Mouse (Mus musculus): ENCODE measurements at regions not wholly inside any gene's neighbourhood (a gene's known extent, or its start where the extent isn't known, plus 50 kb on each side); places are given as distances from the start of the nearest gene placed in this dataset.

DNA sequence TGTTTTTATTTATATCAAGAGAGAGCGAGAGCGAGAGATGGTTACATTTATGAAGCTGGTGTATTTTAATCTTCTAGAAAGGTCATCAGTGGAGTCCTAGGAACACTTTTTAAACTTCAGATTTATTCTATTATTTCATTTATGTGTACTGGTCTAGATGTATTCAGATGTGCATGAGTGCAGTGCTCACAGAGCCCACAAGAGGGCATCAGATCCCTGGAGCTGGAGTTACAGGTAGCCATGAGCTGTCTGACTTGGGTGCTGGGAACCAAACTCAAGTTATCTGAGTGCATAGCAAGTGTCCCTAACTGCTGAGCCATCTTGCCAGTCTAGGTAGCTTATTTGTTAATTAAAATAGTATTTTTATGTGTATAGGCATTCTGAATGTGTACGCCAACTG is 249.7 kb downstream of the Tgfb2 start:
- DNase-seq (ENCODE audit: extremely low spot score in 1 of 2, low spot score in 2 of 2): no peak
- intact Hi-C loops (cut with DNase I): no loop called here

DNA sequence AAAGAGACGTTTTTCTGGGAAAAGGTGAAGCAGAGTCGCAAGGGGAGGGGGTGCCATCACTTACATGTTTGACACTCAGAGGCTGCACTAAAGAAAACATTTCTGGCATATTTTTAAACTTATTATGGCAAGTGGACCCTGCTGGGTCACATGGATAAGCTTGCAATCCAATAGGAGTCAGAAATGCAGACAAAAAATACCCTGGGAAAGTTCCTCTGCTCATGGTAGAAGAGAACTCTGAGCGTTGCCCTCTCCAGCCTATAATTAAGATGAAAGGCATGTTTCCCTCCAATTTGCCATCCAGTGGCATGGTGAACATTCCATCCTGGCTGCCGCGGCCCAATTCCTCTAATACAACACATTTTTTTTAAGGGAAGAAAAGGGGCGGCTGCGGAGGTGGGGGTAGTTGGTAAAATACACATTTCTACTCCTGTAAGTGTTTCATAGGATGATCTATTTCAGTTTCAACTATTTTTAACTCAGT is 250.6 kb downstream of the Tgfb2 start:
- intact Hi-C loops (cut with DNase I): no loop called here
- DNase-seq (ENCODE audit: extremely low spot score in 1 of 2, low spot score in 2 of 2): no peak

DNA sequence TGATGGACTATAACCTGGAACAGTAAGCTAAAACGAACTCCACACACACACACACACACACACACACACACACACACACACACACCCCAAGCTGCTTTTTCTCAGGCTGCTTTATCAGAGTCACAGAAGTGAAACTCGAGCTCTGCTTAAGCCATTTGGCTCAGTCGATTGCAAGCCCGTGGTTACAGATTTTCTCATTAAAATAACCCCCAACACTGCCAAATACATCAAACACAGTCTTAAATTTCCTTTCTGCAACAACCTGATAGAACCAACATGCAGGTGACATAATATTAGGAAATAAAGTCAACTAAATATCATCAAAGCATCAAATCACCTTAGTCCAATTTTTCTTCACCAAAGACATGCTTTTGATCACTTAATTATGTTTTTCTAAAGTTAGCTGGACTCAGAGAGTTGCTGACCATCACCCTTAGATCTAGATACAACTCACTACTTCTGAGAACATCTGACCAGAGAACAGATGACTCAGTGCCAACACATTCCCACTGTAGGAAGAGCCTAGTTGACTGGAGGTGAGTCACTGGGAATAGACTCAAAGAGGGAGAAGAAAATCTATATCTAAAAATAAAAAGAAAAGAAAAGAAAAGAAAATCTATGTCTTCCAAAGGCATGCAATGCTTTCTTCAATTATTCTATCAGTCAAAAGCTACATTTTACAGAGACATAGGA is 251.2 kb downstream of the Tgfb2 start:
- intact Hi-C loops (cut with DNase I): no loop called here
- no peak for DNase-seq (ENCODE audit: extremely low spot score in 1 of 2, low spot score in 2 of 2)

DNA sequence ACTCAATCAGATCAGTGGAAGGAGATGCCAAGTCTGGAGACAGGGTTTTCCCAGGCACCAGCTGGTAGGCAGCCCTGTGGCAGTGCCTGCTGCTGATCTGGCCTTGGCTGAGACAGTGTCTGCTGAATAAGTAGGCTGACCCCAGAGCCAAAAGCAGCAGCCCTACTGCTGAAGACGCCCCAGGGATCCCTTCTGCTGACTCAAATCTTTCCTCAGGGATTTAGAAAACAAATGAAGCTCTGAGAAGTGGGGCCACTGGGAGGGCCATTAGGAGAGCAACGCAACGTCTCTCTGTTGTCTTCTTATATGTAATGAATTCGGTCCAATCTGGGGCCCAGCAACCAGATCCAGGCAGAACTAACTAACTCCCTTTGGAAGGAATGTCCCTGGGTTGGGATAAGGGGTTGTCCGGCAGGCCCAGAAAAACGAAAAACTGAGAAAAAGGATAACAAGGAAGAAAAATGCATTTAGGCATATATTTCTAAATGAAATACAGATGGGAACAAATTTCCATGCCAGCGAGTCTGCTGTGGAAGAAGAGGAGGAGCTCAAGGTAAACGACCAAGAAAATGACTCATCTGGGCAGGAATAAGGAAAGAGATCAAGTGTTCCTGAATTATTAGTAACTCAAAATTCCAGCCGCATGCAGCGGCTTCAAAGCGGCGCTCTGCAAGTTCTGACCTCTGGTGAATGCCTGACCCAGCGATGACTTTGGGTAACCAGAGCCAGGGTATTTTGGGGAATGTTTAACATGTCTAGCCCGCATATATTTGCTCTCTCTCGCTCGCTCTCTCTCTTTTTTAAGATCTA is 256.7 kb downstream of the Tgfb2 start:
- intact Hi-C loops (cut with DNase I): no loop called here
- DNase-seq (ENCODE audit: extremely low spot score in 1 of 2, low spot score in 2 of 2): no peak

DNA sequence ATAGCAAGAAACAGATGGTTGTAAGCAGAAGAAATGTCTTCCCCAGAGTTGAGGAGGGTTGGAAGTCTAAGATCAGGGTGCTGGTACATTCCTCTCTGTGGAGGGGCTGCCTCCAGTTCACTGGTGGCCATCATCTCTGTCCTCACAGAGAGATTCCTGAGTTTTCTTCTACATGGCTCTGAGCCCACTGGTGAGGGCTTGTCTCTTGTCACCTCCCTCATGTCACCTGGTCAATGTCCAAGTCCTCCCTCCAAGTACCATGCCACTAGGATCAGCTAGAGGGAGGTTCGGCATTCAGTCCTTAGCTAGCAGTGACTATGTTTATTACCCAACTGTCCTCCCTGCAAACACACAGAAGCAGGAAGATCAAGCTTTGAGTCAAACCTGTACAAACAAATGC is 258.3 kb downstream of the Tgfb2 start:
- no peak for DNase-seq (ENCODE audit: extremely low spot score in 1 of 2, low spot score in 2 of 2)
- intact Hi-C loops (cut with DNase I): no loop called here

DNA sequence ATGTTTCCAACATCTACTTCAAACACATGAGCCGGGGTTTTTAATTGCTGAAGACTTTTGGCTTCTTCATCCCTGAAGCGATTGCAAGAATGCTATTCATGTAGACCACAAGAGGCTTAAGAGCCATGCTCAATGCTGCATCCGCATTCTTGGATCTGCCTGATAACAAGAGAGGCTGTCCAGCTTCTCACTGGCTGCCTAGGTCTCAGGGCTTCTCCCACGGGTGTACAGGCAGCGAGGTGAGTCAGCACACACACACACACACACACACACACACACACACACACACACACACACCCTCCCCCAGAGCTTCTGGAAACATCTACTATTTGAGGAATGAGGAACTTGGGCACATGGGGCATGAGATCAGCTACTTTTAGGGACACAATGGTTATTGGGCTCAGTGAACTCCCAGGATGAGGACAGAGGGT is 261.1 kb downstream of the Tgfb2 start:
- DNase-seq (ENCODE audit: extremely low spot score in 1 of 2, low spot score in 2 of 2): no peak

DNA sequence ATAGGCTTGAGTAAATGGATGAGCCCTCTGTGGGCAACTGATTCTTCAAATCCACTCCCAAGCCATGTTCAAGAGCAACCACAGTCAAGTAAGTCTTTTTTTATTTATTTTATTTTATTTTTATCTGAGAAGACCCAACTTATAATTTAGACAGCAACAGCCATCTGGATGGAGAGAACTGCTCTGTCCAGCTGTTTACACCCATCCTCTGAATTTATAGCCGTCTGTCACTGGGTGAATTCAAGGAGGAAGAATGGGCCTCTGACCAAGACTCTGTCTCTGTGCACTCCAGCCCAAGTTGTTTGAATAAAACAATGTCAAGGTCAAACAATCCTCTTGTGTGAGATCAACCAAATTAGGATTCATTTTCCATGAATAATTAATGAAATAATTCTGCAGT is 263.6 kb downstream of the Tgfb2 start:
- DNase-seq (ENCODE audit: extremely low spot score in 1 of 2, low spot score in 2 of 2): no peak
- intact Hi-C loops (cut with DNase I): no loop called here

More for the DNA sequence above, 261.1 kb downstream of the Tgfb2 start:
- intact Hi-C loops (cut with DNase I): no loop called here

DNA sequence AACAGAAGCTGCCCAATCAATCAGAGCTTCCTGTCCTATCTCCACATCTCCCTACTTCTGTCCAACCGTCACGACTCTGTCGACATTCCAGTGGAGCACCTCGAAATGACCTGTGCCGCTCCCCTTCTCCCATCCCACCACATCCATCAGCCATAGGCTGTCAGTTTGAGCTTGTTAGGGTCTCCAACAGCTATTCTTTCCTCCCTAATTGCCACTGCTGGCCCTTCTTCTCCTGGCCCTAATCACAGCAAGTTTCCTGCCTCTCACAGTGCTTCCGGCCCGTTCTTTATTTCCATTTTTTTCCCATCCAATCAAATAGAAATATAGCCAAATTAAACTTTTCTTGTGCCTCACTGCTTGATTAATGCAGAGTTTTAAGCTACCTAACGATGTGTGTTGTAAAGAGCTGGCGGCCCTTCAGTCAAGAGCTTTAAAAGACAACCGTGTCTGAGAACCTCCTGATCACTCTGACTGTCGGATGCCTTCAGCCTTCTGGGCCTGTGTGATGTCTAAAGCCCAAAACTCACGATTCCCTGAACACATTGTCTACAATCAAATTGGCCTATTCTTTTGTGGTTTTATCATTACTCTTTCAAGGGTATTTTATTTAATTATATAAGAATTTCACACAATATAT is 270.3 kb downstream of the Tgfb2 start:
- no peak for DNase-seq (ENCODE audit: extremely low spot score in 1 of 2, low spot score in 2 of 2)
- intact Hi-C loops (cut with DNase I): no loop called here

DNA sequence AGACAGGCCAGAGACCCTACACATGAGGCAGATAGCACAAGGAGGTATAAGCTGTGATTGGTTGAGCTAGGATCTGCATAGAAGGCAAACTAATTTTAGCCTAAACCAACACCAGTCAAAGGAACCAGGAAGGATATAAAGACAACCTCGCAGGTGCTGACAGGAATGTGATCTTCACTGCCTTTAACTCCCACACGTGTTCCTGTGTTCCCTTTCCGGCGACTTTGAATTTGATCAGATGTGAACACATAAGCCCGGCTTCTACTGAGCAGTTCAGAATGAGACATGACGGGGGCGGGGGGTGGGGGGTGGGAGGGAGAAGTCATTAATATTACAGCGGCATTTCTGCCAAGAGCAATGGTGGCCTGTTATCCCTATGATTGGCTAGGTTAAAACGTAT is 271.0 kb downstream of the Tgfb2 start:
- DNase-seq (ENCODE audit: extremely low spot score in 1 of 2, low spot score in 2 of 2): no peak
- intact Hi-C loops (cut with DNase I): no loop called here

DNA sequence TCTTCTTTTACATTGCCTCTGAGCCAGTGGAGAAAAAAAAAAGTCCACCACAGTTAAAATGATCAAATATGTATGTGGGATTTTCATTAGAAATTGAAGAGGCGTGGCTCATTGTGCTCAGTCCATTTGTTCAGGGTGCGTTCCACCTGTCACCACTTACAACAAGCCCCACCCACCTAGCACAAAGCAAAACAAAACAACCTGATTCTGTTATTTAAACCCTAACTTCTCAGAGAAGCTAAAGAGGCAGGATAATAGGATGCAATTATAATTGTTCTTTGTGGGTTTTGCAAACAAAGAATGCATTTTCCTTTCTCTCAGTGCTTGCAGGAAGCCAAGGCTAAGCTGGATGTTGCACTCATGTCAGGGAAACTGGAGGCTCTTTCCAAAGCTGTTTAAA is 271.8 kb downstream of the Tgfb2 start:
- intact Hi-C loops (cut with DNase I): no loop called here
- DNase-seq (ENCODE audit: extremely low spot score in 1 of 2, low spot score in 2 of 2): no peak

DNA sequence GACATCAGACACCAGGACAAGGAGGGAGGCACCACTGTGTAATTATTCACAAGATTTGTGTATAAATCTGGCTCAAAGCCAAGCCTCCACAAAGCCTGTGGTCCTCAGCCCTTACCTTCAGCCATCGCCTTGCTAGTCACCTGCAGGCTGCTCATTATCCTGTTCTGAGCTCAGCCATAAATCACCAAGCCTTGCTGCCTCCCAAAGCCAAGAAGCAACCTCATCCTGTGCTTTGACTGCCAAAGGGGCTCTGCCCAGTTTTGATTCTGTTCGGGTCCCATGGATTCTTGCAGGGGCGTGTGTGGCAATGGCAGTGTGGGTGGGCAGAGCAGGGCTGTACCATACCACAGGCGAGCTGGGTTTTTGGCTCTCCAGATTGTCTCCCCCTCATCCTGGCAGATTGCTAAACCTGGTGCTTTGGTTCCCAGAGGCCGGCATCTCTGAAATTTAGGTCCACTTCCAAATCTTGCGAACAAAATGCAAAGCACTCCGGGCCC is 272.6 kb downstream of the Tgfb2 start:
- intact Hi-C loops (cut with DNase I): no loop called here
- DNase-seq (ENCODE audit: extremely low spot score in 1 of 2, low spot score in 2 of 2): peak in 1 of 2 experiments; percentile 25

DNA sequence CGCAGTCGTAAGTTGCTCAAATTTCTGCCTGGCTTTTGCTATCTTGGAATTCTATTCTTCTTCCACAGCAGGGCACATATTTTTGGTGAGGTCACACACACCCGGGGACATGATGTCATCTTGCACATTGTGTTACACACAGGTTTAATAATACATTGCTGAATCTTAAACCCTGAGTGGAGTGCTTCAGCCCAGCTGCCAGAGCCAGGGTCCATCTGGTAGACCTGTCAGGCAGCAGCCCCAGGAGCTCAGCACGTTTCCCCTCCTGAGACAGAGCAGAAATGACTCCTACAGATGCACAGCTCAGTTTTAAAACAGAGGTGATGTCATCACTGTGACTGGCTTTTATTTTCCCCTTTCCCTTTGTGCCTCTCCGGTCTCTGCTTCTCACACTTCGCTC is 280.4 kb downstream of the Tgfb2 start:
- intact Hi-C loops (cut with DNase I): no loop called here

DNA sequence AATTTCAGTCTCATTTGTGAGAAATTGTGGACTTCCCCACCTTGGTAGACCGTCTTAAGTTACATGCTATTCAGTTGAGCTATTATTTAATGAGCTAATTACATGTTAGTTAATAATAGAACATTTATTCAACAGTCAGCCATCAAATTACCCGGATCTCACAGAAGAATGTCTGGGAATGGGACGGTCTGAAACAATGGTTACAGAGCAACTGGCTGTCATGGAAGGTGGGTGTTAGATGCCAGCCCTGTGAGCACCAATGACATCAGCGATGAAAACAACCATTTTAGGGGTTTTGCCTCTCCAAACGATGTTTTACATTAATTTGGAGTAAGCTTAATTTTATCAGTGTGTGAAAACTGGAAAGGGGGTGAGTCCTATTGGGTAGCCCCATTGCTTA is 281.7 kb downstream of the Tgfb2 start:
- DNase-seq (ENCODE audit: extremely low spot score in 1 of 2, low spot score in 2 of 2): no peak
- intact Hi-C loops (cut with DNase I): no loop called here

More for the DNA sequence above, 280.4 kb downstream of the Tgfb2 start:
- DNase-seq (ENCODE audit: extremely low spot score in 1 of 2, low spot score in 2 of 2): no peak

DNA sequence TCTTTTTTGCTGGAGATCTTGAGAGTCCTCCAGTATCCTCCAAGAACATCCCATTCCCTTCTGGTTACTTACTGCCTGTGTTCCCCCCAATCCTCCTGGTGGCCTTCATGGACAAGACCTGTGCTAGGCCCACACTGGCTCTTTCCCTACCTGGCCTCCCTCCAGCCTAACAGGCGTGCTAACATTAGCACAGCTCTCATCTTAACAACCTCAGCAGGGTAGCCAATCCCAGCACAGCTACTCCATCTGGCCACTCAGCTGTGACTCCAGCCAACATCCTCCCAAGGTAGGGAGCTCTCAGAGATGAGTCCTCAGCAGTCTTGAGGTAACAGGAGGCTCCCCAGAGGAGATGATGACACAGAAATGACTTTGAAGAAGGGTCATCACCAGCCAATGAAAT is 288.7 kb downstream of the Tgfb2 start:
- intact Hi-C loops (cut with DNase I): no loop called here
- no peak for DNase-seq (ENCODE audit: extremely low spot score in 1 of 2, low spot score in 2 of 2)

DNA sequence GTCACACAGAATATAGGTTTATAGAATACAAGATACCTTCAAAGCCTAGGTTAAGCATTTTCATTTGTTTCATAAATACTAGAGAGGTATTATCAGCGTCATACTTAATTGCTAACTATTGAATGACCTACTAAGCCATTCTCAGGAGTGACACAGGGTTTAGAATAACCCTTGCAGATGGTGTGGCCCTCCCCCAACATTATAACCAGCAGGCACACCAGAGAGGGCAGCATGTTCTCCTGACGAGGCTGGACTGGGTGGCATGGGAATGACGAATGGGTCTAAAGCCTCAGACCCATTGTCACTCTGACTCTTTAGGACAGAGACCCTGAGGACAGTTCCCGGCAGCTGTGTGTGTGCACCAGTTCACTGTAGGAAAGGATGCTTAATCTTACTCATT is 290.5 kb downstream of the Tgfb2 start:
- intact Hi-C loops (cut with DNase I): no loop called here
- DNase-seq (ENCODE audit: extremely low spot score in 1 of 2, low spot score in 2 of 2): no peak

DNA sequence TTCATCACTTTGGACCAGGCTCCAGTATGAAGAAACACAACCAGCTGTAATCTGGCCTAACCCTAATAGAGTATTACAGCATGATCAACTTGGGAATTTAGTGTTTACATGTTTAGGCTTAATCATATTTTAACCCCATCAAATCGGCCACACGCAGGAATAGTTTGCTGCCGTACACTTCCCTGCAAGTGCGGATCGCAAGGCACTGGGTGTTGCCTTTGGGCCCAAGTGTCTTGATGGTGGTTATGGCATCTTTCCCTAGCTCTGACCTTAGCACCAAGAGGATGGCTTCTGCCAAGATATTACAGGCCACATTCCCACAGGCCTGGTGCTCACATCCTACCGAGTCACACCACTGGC is 291.9 kb downstream of the Tgfb2 start:
- no peak for DNase-seq (ENCODE audit: extremely low spot score in 1 of 2, low spot score in 2 of 2)
- intact Hi-C loops (cut with DNase I): no loop called here

DNA sequence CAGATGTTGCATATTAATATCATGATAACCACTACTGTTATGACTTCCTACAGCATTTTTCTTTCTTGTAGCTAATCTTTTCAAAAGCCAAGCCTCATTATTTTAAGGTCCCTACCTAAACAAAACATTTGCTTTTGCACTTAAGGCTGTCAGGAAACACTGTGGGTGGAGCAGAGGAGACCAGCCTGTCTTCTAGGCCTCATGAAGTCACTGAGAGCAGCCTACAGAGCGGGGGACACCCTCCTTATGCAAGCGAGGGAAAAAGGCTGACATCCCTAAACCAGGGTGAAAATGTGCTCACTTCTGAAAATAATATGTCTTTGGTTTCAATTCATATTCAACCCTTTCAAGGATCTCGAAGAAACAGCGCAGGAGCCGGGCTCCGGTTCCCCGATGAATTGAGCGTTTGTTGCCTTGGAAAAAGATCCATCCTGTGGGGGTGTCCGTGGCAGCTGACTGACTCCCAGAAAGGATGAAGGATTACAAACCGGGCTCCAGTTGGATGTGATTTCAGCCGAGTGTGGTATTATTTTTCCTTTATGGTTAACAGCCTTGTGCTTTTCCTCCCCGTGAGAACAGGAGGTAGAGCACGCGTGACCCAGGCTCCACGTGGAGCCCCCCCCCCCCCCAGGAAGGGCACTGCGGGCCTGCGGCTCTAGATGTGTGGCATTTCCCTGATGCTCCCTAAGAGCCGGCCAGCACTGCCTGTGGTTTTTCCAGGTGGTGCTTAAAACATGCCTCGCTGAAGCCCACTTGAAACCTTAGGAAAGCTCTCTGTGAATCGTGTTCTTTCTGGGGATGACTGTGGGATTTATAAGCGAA is 292.5 kb downstream of the Tgfb2 start:
- intact Hi-C loops (cut with DNase I): no loop called here
- DNase-seq (ENCODE audit: extremely low spot score in 1 of 2, low spot score in 2 of 2): no peak

DNA sequence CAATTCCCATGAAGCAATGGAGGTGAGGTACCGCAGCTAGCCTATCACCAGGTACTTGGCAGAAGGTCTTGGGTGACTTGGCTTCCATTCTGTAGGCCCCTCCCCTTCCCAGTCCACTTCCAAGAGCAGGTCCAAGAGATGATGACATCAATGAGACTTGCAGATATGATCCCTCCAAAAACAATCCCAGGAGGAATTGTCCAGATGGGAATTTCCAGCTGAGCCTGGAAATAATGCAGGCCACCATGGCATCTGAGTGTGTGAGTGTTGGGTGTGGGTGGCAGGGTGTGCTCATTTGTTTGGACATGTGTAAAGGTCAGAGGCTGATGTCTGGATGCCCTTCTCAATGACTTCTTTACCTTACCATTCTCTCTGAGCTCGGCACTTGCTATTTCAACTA is 293.5 kb downstream of the Tgfb2 start:
- intact Hi-C loops (cut with DNase I): no loop called here
- no peak for DNase-seq (ENCODE audit: extremely low spot score in 1 of 2, low spot score in 2 of 2)

DNA sequence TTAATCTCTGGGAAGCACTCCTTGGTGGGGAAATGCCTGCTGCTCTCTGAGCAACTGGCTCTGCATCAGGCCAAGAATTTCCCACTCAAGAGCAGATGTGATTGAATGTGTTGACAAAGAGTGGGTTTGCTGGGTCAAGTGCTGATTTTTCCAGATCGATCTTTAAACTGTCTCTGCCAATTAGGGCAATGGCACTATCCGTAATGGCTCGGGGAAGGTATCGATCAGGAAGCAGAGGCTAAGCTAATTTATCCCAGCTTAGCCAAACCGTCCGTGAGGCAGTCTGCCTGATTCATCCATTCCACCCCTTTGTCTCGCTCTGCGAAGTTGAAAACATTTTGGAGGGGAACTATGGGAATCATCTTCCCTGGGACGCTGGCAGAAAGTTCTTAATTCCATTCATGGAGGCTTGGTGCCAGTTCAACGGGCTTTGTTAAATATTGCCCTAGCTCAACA is 291.9 kb upstream of the Lyplal1 start:
- intact Hi-C loops (cut with DNase I): no loop called here
- no peak for DNase-seq (ENCODE audit: extremely low spot score in 1 of 2, low spot score in 2 of 2)
